Mouse (Mus musculus): ENCODE measurements around the gene Cspg5. TPM values are rescaled to one million over a fixed set of nuclear protein-coding genes. Genes with fewer than 3 reads are reported as not detected.

The Cspg5 gene
- polyA plus RNA-seq, 1 experiment = 0.01 TPM

GRCm38 (mm10) chr9:110272330-110272729 is 28.7 kb downstream of the Cspg5 start:
- no peaks in the 10 kb centered on the region for H3K4me1 ChIP-seq (ENCODE audit: control insufficient read depth)
- no peak overlapping the region for H3K4me3 ChIP-seq (replicated peaks)
- H3K27me3 ChIP-seq (ENCODE audit: control insufficient read depth) = no peaks in the 10 kb centered on the region
- TF ChIP-seq TAL1 (IDR thresholded peaks at IDR 0.05; ENCODE audit: low read length) = no peak
- no peak for TF ChIP-seq GATA1 (IDR thresholded peaks at IDR 0.05; ENCODE audit: low read length)
- no peaks in the 10 kb centered on the region for H3K36me3 ChIP-seq (ENCODE audit: control insufficient read depth)
- H3K9me3 ChIP-seq (ENCODE audit: control insufficient read depth, low read length) = no peaks in the 10 kb centered on the region

GRCm38 (mm10) chr9:110273507-110273906 is 29.9 kb downstream of the Cspg5 start:
- H3K4me3 ChIP-seq (replicated peaks) = no peak overlapping the region
- no peaks in the 10 kb centered on the region for H3K9me3 ChIP-seq (ENCODE audit: control insufficient read depth, low read length)
- no peaks in the 10 kb centered on the region for H3K36me3 ChIP-seq (ENCODE audit: control insufficient read depth)
- no peaks in the 10 kb centered on the region for H3K4me1 ChIP-seq (ENCODE audit: control insufficient read depth)
- TF ChIP-seq TAL1 (IDR thresholded peaks at IDR 0.05; ENCODE audit: low read length) (no peak), GATA1 (IDR thresholded peaks at IDR 0.05; ENCODE audit: low read length) (no peak)
- H3K27me3 ChIP-seq (ENCODE audit: control insufficient read depth) = no peaks in the 10 kb centered on the region

- Histone ChIP-seq H3K9me3 (ENCODE audit: control insufficient read depth, low read length) (no peaks in the 10 kb centered on the region), H3K4me1 (ENCODE audit: control insufficient read depth) (no peaks in the 10 kb centered on the region), H3K36me3 (ENCODE audit: control insufficient read depth) (no peaks in the 10 kb centered on the region), H3K4me3 (replicated peaks) (no peak overlapping the region), H3K27me3 (ENCODE audit: control insufficient read depth) (no peaks in the 10 kb centered on the region)
- no peak for TF ChIP-seq TAL1 (IDR thresholded peaks at IDR 0.05; ENCODE audit: low read length)
These were observed 32.3 kb downstream of the Cspg5 start for GRCm38 (mm10) chr9:110275882-110276281.

GRCm38 (mm10) chr9:110277431-110277881 is 33.9 kb downstream of the Cspg5 start:
- H3K27me3 ChIP-seq (ENCODE audit: control insufficient read depth) = no peaks in the 10 kb centered on the region
- no peaks in the 10 kb centered on the region for H3K36me3 ChIP-seq (ENCODE audit: control insufficient read depth)
- no peak for TF ChIP-seq GATA1 (IDR thresholded peaks at IDR 0.05; ENCODE audit: low read length)
- TF ChIP-seq TAL1 (IDR thresholded peaks at IDR 0.05; ENCODE audit: low read length) = no peak
- no peaks in the 10 kb centered on the region for H3K4me1 ChIP-seq (ENCODE audit: control insufficient read depth)
- H3K9me3 ChIP-seq (ENCODE audit: control insufficient read depth, low read length) = no peaks in the 10 kb centered on the region
- no peak overlapping the region for H3K4me3 ChIP-seq (replicated peaks)

GRCm38 (mm10) chr9:110284075-110284697 is 40.6 kb downstream of the Cspg5 start:
- Histone ChIP-seq H3K27me3 (ENCODE audit: control insufficient read depth) (no peaks in the 10 kb centered on the region), H3K9me3 (ENCODE audit: control insufficient read depth, low read length) (no peaks in the 10 kb centered on the region), H3K4me1 (ENCODE audit: control insufficient read depth) (no peaks in the 10 kb centered on the region), H3K4me3 (replicated peaks) (no peak overlapping the region), H3K36me3 (ENCODE audit: control insufficient read depth) (no peaks in the 10 kb centered on the region)
- TF ChIP-seq GATA1 (IDR thresholded peaks at IDR 0.05; ENCODE audit: low read length) (no peak), TAL1 (IDR thresholded peaks at IDR 0.05; ENCODE audit: low read length) (no peak)

GRCm38 (mm10) chr9:110287321-110287924 is 43.8 kb downstream of the Cspg5 start:
- Histone ChIP-seq H3K36me3 (ENCODE audit: control insufficient read depth) (no peaks in the 10 kb centered on the region), H3K9me3 (ENCODE audit: control insufficient read depth, low read length) (no peaks in the 10 kb centered on the region), H3K27me3 (ENCODE audit: control insufficient read depth) (no peaks in the 10 kb centered on the region), H3K4me1 (ENCODE audit: control insufficient read depth) (no peaks in the 10 kb centered on the region), H3K4me3 (replicated peaks) (no peak overlapping the region)
- TF ChIP-seq TAL1 (IDR thresholded peaks at IDR 0.05; ENCODE audit: low read length) (no peak), GATA1 (IDR thresholded peaks at IDR 0.05; ENCODE audit: low read length) (no peak)

GRCm38 (mm10) chr9:110293254-110293718 is 49.7 kb downstream of the Cspg5 start:
- no peak overlapping the region for H3K4me3 ChIP-seq (replicated peaks)
- no peaks in the 10 kb centered on the region for H3K4me1 ChIP-seq (ENCODE audit: control insufficient read depth)
- H3K9me3 ChIP-seq (ENCODE audit: control insufficient read depth, low read length) = no peaks in the 10 kb centered on the region
- TF ChIP-seq TAL1 (IDR thresholded peaks at IDR 0.05; ENCODE audit: low read length) = no peak
- no peak for TF ChIP-seq GATA1 (IDR thresholded peaks at IDR 0.05; ENCODE audit: low read length)
- H3K27me3 ChIP-seq (ENCODE audit: control insufficient read depth) = no peaks in the 10 kb centered on the region
- no peaks in the 10 kb centered on the region for H3K36me3 ChIP-seq (ENCODE audit: control insufficient read depth)

GRCm38 (mm10) chr9:110293873-110294415 is 50.4 kb downstream of the Cspg5 start:
- Histone ChIP-seq H3K27me3 (ENCODE audit: control insufficient read depth) (no peaks in the 10 kb centered on the region), H3K4me1 (ENCODE audit: control insufficient read depth) (no peaks in the 10 kb centered on the region), H3K4me3 (replicated peaks) (no peak overlapping the region), H3K9me3 (ENCODE audit: control insufficient read depth, low read length) (no peaks in the 10 kb centered on the region), H3K36me3 (ENCODE audit: control insufficient read depth) (no peaks in the 10 kb centered on the region)
- no peak for TF ChIP-seq TAL1 (IDR thresholded peaks at IDR 0.05; ENCODE audit: low read length)
- TF ChIP-seq GATA1 (IDR thresholded peaks at IDR 0.05; ENCODE audit: low read length) = no peak

GRCm38 (mm10) chr9:110294786-110295185 is 51.2 kb downstream of the Cspg5 start:
- H3K4me1 ChIP-seq (ENCODE audit: control insufficient read depth) = no peaks in the 10 kb centered on the region
- H3K9me3 ChIP-seq (ENCODE audit: control insufficient read depth, low read length) = no peaks in the 10 kb centered on the region
- no peak overlapping the region for H3K4me3 ChIP-seq (replicated peaks)
- TF ChIP-seq GATA1 (IDR thresholded peaks at IDR 0.05; ENCODE audit: low read length) (no peak), TAL1 (IDR thresholded peaks at IDR 0.05; ENCODE audit: low read length) (no peak)
- no peaks in the 10 kb centered on the region for H3K27me3 ChIP-seq (ENCODE audit: control insufficient read depth)
- no peaks in the 10 kb centered on the region for H3K36me3 ChIP-seq (ENCODE audit: control insufficient read depth)
